Mouse (Mus musculus): ENCODE results near the gene Add2.
A peak's percentile ranks its signal among the peaks of the same experiment; 100 is the strongest.
"Not testable (repeated sequence)": the region's sequence is repeated elsewhere in the genome, so short reads cannot be mapped to it uniquely, and the experiment has no call there.

The Add2 gene

DNA sequence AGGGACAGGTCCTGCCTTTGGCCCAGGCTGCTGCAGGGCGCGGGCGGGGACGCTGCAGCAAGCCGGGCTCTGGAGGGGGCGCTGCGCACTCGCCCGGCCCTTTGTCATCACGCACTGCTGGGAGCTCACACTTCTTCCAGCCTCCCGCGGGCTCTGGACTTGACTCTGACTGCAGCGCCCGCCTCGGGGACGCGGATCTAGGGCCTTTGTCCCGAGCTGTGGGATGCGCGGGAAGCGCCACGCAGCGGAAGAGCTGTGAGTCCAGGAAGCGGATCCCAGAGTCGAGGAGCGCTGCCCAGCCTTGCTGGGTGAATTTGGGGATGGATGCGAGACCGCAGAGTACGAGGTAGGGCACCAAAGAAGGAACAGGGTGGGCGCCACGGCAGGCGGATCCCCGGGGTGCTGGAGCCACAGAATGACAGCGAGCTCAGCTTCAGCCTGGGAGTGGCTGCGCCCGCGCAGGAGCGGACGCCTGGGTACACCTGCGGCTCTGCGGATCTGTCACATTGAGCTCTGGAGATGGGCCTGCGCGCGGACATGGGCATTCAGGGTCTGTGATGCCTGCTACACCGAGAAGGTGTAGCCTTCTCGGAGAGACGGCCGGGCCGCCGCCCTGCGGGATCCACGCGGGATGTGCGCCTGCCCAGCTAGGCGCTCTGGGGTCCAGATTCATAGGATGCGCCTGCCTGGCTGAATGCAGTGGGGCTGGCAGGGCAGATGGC lies at the start of gene Add2:
Add2 (plus strand) TSS at position 81 of the 722 bp plus-strand sequence.
- DNase-seq (ENCODE audit: low read depth, low spot score), result no peak

DNA sequence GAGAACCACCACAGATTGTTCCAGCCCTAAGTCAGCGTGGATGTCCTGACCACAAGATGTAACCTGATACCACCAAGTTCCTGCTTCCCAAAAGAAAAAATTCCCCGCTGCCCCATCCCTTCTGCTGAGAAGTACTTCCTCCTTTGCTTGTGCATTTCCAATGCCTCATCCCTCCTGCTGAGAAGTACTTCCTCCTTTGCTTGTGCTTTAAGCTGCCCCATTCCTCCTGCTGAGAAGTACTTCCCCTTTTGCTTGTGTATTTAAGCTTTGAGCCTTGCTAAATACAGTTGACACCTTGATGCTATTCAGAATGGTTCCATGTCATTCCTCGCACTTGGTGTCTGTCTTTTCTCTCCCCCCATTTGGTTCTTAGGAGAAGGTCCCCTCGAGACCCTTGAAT lies 49.7 kb upstream of the Add2 start:
- DNase-seq (ENCODE audit: low read depth, low spot score), result not testable (repeated sequence)

- DNase-seq (ENCODE audit: low read depth, low spot score), result no peak
Observed at GRCm38 (mm10) chr6:85984351-85984750, 44.1 kb upstream of the Add2 start.

- not testable (repeated sequence) for DNase-seq (ENCODE audit: low read depth, low spot score)
Observed at GRCm38 (mm10) chr6:85989570-85989969, 38.9 kb upstream of the Add2 start.

- not testable (repeated sequence) for DNase-seq (ENCODE audit: low read depth, low spot score)
Observed at GRCm38 (mm10) chr6:85990774-85991173, 37.7 kb upstream of the Add2 start.

- DNase-seq (ENCODE audit: low read depth, low spot score), result peak; percentile 42
Observed at GRCm38 (mm10) chr6:86003405-86003925, 25.0 kb upstream of the Add2 start.

DNA sequence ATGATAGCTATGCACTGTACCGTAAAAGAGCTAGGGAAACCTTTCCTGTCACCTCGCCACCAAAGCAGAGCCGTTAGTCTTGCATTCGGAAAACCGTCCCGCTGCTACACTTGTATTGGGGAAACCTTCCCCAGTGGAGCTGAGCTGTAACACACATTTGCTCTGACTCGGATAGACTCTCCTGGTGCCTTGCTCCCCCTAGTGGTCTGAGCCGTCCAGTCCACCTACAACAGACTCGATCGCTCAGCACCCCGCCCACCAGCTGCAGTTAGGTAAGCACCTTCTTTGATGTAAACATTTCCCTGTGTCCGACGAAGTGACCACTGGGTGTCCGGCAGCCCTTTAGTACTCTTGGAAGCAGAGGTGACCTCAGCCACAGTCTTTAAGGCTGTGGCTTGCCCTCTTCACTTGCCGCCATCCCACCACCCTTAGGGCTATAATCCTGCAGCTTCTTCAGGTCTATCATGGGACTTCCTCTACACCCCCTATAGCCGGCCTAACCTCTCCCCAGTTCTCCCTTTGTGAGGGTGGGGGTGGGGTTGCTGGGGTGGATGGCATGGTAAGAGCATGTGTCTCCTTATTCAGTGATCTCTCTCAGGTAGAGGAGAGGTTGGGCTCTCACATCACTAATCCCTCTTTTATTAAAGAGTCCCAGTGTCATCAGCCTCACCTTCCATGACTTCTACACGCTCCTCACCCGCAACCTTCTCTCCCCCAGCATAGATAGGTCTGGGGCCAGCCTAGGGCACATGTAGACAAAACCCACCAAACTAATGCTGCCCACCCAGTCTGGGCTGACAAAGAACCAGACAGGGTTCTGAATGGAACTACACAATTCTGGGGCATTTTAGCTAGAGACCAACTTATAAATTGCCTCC lies 24.0 kb upstream of the Add2 start:
- DNase-seq (ENCODE audit: low read depth, low spot score), result peak; percentile 83

- peak; percentile 50 for DNase-seq (ENCODE audit: low read depth, low spot score)
Observed at GRCm38 (mm10) chr6:86009980-86010379, 18.5 kb upstream of the Add2 start.

DNA sequence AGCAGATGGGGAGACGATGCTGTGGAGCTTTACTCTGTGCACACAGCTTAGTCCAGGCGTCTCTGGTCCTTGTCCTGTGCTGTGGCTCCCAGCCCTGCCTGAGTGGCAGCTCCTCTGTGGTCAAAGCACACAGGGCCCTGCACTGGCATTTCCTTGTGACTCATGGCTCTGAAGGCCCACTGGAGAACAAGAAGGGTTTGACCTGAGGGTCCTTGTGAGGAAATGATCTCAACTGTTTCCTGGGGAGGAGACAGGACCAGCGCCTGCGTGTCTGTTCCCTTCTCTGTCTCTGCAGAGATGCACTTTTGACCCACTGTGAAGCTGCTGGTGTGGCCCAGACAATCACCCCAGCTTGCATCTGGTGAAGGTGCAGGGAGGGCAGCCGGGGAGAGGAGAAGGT lies 13.7 kb upstream of the Add2 start:
- not testable (repeated sequence) for DNase-seq (ENCODE audit: low read depth, low spot score)

DNA sequence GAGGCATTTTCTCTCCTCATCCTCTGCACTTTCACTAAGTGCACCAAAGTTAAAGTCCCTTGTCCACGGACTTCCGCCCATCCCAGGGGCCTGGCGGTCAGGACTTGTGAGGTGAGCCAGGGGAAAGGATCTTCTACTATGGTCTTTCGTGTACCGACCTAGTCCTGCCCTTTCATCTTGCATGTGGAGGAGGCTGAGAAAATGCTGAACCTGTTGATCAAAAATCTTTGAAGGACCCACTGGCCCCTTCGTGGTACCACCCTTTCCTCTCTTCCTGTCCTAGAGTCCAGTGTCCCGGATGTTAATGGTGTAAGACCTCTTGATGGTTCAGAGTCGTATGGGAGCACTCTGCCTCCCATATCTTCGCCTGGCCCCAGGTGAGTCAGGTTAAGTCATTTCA lies 12.6 kb upstream of the Add2 start, which contains the start of gene Figla:
Figla (plus strand) TSS at position 301 of the 400 bp plus-strand sequence.
- DNase-seq (ENCODE audit: low read depth, low spot score), result no peak

DNA sequence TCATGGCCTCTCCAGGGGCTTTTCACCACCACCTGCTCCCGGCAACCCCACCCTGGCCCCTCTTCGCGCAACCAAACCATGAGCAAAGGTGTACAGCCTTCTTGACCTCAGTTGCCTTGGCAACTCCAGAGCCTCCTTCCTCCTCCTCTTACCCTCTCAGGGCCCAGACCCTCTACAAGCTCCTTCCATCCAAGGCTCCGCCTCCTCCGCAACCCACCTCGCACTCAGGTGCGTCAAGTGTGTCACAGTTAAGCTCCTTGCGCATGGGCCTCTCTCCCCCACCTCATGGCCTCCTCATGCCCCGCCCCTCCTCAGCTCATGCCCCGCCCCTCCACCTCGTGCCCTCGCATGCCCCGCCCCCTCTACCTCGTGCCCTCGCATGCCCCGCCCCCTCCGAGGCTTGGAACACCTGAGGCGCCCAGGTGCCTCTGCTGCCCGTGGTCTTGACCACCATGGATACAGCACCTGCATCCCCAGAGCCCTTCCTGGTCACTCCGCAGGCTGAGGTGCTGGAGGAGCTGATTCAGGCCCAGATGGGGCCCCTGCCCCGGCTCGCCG lies 11.6 kb upstream of the Add2 start:
- DNase-seq (ENCODE audit: low read depth, low spot score), result no peak

- no peak for DNase-seq (ENCODE audit: low read depth, low spot score)
Observed at GRCm38 (mm10) chr6:86019415-86020237, 8.9 kb upstream of the Add2 start.

GRCm38 (mm10) chr6:86020948-86021347 lies 7.5 kb upstream of the Add2 start:
- DNase-seq (ENCODE audit: low read depth, low spot score), result peak; percentile 30

- DNase-seq (ENCODE audit: low read depth, low spot score), result no peak
Observed at GRCm38 (mm10) chr6:86026632-86027292, 1.7 kb upstream of the Add2 start.

- no peak for DNase-seq (ENCODE audit: low read depth, low spot score)
Observed at GRCm38 (mm10) chr6:86028150-86028549, 331 bp upstream of the Add2 start.

DNA sequence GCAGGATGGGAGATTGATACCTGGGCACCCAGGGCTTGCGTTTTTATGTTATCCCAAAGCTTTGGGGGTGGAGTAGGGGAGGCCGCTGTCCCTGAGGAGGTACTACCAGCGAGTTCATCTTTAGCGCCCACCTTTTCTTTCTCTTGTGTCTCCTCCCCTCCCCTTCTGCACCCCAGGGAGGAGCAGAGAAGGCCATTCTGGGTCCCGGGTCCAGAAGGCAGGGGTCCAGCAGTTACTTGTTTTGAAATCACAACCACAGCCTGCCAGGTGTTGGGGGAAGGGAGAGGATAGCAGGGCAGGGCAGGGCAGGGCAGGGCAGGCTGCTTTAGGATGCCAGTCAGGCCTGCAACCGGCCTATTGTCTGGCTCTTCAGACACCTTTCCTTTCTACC lies 837 bp downstream of the Add2 start:
- no peak for DNase-seq (ENCODE audit: low read depth, low spot score)

GRCm38 (mm10) chr6:86031527-86031926 lies 3.0 kb downstream of the Add2 start:
- DNase-seq (ENCODE audit: low read depth, low spot score), result no peak

DNA sequence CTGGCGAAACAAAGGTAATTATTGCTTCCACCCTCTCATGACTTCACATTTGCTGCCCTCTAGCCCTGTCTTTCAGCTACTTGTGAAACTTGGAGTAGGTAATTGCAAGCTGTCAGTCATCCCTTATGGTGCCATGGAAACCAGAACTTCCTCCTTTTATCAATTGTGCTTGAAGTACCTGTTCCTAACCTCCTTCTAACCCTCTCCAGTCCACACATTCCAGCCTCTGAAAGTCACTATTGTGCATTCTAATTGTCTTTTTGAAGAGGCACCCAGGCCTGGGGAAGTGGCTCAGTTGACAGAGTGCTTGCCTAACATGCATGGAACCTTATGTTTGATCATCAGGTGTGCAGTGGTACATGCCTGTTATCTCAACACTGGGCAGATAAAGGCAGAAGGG lies 5.2 kb downstream of the Add2 start:
- no peak for DNase-seq (ENCODE audit: low read depth, low spot score)

DNA sequence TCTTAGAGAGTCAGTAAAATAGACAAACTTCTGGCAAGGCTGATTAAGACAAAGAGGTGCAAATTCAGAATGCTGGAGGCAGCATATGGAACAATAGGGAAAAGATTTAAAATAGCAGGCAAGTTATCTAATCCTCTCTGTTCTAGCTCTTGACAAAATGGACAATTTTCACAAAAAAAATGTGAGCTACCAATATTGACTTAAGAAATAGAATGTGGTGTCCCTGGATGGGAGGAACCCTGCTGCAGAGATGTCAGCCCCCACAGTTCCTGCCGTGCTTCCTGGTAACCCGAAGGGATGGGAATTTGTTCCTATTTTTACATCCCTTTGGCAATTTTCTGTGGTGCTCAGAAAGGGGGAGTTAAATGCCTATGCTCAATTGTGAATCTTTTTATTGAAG lies 10.4 kb downstream of the Add2 start:
- no peak for DNase-seq (ENCODE audit: low read depth, low spot score)

DNA sequence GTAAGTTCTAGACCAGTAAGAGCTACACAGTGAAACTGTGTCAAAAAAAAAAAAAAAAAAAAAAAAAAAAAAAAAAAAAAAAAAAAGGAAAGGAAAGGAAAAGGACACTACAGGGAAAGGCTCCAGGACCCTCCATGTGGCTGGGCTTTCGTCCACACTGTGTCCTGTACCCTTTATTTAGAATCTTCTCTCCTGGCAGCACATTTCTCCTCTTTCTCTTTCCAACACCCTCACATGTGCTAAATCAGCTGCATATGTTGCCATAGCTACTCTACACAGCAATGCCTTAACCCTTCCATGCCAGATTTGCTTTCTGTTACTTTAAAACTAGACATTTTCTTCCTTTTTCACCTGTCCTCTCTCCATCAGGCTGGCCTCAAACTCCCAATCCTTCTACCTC lies 11.7 kb downstream of the Add2 start:
- no peak for DNase-seq (ENCODE audit: low read depth, low spot score)

GRCm38 (mm10) chr6:86047510-86047909 lies 19.0 kb downstream of the Add2 start:
- no peak for DNase-seq (ENCODE audit: low read depth, low spot score)
